Mouse (Mus musculus) CH12F3 (cell line): ENCODE measurements around the gene Sox6.
"Not testable (repeated sequence)": the region's sequence is repeated elsewhere in the genome, so short reads cannot be mapped to it uniquely, and the experiment has no call there.

Experiments
- in situ Hi-C: fragments of 300-500 bp; cut with MboI; formaldehyde crosslinking; loops from 2 replicates; pipeline ENCODE4 v1.14.3; 2020; ENCODE audit warnings: low sequenced_read_pairs

The Sox6 gene

DNA sequence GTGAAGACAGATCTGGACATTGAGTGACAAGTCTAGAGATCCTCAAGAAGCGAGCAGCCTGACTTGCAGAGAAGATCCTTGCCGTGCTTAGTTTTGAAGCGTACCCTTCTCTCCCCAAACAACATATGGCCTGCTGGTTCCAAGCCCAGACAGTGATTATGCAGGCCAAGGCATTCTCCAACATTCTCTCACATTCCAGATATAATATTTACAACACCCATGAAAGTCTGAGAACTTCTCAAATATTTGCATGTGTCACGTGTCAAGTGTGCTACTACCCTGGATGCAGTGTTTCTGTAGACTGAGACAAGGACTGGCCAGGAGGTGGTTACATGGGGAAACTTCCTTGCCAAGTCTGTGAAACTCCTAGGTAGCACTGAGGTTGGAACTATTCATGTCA is 367.3 kb downstream of the Sox6 start:
- in situ Hi-C loops: no loop called here

DNA sequence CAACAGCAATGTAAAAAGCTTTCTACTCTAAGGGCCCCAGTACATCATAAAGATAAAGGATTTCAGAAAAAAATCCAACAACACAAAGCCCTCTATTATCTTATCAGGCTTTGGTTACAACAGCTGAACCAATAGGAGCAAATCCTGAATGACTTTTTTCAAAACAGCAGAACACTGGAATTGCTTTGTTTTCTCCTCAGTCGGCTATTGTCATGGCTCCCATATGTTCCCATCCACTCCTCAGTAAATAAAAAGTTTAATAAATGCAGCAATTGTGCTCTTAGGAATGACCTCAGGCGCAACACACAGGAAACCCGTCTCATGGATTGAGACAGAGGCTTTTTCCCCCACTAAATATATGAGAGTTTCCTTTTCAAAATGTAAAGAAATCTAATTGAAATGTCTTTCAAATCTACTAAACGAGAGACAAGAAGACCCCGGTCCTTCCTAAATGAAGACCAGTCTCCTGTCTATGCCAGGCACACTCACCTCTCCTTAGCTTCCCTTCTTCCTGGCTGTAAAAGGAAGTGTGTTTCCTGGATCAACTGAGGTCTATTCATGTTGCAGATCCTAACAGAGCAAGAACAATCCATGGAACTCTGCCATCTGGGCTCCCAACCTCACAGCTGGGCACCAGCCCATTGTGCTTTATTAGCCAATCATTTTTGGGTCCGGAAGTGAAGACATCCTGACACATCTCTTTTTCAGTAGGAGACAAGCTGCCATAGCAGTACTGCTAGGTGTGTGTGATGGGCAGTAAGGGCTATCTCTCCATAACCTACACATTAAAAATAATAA is 369.2 kb downstream of the Sox6 start:
- in situ Hi-C loops: no loop called here

DNA sequence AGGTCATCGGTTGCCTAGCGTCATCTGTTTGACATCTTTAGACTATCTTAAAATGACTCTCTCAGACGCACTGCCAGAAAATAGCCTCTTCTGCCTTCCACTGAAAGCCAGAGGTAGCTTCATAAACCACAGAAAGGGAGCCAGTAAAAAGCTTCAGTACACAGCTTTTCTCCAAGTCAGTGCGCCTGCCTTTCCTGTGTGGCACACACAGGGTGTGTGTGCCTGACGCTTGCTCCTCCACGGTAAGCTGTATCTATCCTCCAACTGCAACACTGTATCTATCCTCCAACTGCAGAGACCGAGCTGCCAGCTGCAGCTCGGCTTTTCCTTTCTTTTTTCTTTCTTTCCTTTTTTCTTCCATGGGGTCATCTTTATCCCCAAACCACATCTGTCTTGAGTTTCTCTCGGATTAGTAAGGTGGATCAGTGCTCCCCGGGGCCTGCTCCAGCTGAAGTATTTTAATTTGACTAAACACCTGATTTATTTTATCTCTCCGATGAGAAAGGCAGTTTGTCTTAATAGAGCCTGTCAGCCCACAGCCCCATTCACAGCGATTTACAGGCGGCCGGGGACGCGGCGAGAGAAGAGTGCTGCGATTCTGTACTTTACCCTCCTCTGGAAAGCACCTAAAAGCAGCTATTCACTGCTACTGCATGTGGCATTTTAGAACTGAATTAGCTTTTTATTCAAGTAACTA is 371.8 kb downstream of the Sox6 start:
- in situ Hi-C loops: no loop called here

DNA sequence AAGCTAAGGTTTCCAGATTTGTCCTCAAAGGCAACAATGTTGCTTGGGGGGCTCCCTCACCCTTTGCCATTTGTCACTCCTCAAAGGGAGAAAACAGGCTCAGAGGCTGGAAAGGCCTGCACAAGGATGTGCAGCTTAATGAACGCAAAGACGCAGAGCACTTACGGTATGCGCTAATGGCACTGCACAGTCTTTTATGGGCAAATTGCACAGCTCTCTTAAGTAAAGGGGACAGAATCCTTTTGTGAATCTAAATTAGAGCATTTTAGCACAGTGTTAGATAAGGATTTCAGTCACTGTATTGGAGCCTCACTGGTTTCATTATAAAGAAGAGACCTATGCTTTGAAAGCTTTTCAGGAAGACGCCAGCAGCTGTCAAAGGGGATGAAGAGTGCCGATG is 375.2 kb downstream of the Sox6 start:
- in situ Hi-C loops: no loop called here

DNA sequence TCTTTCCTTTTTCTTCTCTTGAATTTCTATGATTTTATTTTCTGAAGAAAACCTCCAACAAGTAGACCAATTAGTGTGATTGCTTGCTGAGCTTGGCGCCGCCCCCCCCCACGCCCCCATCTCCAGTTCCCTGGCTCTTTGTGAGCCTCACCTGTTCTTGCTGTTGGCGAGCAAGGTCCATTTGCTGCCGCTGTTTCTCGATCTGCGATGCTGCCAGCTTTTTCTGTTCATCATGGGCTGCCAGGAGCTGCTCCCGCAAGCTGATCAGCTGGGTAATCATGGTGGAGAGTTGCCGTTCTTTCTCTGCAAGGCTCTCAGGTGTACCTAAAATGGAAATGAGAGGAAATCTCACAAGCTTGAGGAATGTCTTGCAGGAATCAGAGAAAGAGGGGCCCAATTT is 376.5 kb downstream of the Sox6 start:
- in situ Hi-C loops: no loop called here

DNA sequence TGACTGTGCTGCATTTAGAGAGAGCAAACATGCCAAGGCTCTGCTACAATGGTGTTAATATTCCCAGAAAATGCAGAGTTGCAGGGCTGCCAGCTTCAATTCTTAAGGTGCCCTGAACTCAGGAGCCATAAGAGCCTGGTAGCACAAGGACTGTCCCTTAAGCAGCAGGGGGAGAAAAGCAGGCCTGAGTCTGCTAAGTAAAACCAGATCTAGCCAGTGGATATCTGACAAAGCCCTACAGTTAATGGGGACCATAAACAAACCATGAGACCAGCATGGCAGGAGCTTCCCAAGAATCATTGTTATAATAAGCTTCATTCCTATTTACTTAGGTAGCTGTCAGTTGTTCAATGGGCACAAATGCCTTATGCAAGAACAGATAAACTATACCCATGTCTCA is 391.9 kb downstream of the Sox6 start:
- in situ Hi-C loops: no loop called here

DNA sequence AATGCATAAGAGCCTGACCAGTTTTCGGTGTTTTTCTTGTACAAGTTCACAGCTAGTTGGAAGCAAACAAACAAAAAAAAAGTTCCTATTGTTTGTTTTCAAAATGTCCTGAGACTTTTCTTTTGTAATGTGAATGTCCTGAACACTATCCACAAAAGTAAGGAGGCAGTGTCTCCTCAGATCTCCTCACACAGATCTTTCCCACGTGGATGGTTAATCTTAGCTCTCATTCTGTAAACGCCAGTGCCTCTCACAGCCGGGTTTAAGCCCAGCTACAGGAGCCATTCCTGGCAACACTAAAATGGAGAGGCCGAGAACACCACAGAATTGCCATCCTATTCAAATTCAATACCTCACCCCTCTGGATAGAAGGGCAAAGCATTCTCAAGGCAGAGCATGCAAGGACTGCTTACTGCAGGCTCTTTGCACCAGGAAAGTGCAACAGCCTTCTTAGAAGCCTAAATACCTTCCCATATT is 392.6 kb downstream of the Sox6 start:
- in situ Hi-C loops: no loop called here

DNA sequence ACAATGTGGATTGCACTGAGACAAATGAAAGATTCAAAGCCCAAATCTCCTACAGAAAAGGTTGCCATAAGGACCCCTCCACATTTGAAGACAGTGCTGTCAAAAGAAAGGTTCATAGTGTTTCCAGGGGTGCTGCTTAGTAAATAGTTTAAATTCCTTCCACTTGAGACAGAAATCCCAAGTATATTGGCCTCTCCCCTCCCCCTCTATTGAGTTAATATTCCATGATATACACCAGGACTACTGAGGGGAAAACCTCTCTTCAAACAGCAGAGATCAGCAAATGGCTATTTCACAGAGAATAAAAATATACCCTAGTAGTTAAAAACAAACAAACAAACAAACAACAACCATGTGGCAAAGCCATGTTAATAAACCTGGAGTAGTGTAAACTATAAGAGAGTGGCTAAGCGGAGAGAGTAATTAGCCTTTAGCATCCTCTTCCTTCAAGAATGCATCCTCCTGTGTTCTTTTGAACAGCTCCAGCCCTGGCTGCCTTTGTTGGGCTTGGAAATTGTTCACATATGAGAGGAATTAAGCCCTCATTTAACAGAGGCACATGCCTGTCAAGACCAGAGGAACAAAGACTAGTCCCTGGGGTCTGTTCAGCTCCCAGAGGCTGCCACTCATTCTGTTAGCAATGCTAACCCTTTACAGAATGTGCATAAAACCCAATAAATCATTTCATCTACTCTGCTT is 393.2 kb downstream of the Sox6 start:
- in situ Hi-C loops: no loop called here

DNA sequence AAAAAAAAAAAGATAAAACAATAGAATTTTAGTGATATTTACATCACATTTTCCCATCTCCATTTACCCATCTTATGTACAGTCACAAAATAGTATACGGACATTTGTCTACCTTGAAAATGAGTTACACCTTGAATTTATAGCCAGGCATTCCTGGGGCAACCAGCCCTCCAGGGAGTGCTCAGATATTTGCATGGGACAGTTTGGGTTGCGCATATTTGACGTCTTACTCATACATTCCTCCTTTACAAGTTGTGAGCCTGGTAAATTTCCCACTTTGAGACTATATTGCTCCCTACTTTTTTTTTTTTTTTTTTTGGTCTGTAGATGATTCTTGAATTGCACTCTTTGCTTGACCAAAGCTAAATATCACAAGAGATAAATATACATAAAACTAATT is 407.9 kb downstream of the Sox6 start:
- in situ Hi-C loops: no loop called here

DNA sequence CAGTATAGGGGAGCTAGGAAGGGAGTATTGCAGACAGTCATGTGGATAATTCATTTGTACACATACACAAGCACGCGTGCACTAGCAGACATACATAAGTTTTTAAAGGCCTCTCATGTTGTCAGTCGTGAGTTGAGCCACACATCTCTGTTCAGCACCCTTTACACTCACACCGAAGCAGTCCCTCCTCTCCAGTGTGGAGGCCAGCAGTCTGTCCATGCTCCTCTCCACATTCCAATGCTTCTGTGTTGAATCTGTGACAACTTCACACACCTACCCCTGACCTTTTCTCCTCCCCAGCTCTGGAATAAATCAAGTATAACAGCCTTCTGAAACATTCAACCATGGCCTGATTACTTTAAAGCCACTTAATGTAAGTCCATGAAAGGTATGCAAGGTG is 408.3 kb downstream of the Sox6 start:
- in situ Hi-C loops: no loop called here

DNA sequence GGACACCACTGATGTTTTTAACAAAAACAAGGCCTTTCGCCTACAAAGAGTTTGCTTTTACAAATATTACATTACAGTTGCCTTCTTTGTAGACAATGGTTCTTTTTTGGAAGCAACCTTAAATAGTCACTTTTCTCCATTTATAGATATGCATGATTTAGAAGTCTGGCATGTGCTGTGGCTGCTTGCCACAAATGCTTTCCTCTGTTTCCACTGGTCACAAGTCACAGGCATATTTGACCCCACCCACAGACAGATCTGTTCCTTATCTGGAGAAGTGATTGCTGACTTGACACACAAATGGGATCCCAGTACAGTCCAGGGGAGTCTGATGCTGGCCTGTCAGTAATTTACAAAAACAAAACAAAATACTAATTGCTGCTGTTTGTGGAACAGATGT is 409.8 kb downstream of the Sox6 start:
- in situ Hi-C loops: no loop called here

DNA sequence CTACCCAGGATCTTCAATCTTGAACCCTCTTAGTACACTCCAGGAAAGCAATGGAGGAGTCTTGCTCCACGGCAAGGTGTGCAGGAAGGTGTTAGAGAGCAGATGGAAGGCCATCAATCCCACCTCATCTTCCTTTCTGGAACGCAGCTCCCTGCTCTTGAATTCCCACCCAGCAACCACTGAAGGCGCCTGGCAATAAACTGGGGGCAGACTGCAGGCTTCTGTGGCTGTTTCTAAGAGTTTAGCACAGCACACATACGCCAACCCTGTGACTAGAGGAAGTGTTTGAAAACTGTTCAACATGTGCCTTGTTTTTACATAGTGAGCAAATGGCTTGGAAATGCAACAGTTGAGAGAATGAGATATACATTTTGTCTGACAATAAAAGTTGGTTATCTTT is 412.6 kb downstream of the Sox6 start:
- in situ Hi-C loops: no loop called here

DNA sequence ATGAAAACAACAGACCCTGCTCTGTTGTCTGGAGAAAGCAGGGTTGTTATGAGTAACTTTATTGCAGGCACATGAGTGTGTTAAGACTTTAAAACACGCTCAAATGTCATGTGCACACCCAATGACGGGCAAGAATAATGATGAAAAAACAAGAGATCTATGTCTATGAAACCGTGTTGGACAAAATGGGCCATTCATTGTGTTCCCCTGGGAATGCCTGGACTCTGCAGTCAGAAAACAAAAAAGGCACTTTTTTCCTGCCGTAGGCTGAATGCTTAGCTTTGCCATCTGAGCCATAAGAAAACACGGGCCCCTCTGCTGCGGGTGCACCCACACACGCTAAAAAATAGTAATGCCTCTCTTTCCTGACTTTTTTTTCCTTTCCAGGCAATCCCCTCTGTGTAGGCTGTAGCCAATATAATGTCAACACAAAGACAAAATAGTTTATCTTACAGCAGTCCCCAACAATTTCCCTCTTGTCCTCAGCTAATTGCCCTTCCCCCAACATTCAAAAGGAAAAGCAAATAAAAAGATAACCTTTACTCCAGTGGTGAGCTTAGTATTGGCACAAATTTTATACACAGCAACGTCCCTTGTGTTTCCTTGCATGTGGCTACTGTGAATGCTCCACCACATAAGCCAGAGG is 413.6 kb downstream of the Sox6 start:
- in situ Hi-C loops: no loop called here

DNA sequence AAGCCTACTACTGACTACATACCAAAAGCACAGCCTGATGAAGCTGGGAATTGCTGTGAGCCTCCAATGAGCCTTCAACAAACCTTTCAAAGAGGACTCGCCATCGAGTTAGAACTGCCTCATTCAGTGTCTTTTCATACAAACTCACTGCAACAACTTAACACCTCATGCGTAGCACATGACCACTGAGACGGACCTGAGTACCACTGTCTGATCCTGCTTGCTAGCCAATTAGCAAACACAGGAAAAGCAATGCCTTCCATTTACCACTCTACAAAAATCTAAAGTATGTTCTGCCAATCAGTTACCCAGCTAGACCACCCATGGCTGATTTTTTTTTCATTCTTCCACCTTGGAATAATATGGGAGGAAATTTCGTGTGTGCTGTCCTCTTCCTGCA is 414.1 kb downstream of the Sox6 start:
- in situ Hi-C loops: no loop called here

DNA sequence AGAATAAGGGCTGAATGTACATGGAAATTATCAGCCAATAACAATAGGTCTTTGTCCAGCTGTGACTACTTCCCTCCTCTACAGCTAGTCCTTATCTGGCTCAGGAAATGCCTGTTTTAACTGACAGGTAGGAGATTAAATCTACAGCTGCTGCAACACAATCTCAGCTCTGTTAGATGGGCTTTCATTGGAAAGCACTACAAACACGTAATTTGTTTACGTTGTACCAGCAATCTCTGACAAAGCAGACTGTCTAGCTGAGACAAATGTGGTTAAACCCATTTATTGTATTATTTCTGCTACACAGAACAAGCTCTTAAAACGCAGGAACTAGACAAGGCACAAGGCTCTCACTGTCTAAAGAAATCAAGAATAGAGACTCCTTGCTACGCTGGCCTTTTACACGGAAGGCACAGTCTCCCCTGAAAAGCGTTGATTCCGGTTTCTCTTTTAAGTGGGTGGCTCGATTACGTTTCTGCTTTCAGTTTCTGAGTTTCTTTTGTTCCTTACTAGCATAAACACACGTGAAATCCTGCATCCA is 422.8 kb downstream of the Sox6 start:
- in situ Hi-C loops: no loop called here

DNA sequence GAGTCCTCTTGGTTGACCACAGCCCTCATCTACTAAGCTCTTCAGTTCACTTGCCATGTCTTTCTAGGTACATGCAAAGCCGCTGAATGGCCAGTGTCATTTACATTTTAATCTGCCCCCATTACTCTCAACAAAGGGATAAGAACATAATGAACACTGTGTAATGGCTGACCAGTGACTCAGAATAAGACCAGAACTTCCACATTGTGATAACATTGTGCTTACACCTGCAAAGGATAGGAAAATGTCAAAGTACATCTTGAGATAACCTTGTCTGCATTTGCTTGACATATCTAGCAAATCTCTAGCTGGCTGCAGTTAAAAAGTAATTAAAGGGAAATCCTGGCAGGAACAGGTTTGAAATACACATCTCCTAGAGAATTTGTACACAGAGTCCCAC is 431.1 kb downstream of the Sox6 start:
- in situ Hi-C loops: no loop called here

DNA sequence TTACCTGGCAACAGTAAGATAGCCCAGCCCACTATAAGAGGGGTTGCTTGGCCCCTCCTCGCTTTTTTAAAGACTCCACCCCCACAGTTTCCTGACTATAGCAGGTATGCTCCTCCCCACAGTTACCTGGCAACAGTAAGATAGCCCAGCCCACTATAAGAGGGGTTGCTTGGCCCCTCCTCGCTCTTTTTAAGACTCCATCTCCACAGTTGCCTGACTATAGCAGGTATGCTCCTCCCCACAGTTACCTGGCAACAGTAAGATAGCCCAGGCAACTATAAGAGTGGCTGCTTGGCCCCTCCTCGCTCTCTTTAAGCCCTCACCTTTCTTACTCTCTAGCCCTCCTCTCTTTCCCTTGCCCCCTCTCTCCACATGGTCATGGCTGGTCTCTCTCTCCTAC is 432.5 kb downstream of the Sox6 start:
- in situ Hi-C loops: not testable (repeated sequence)

DNA sequence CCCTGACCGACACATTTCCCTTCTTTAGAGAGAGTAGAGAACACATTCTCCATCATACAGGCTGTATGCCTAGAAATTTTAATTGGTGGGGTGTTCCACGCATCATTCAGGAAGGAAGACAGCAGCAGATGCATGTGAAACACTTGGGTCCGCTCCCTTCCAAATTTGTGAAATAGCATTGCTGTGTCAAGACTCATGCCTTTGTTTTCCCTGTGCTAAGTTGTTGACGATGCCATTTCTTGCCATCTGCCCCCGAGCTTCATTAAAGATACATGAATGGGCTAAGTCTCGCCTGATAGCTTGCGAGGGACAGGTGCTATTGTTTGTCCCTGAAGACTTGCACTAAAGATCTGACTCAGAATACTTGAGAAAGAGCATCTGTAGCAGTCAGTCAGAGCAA is 433.7 kb downstream of the Sox6 start:
- in situ Hi-C loops: no loop called here

DNA sequence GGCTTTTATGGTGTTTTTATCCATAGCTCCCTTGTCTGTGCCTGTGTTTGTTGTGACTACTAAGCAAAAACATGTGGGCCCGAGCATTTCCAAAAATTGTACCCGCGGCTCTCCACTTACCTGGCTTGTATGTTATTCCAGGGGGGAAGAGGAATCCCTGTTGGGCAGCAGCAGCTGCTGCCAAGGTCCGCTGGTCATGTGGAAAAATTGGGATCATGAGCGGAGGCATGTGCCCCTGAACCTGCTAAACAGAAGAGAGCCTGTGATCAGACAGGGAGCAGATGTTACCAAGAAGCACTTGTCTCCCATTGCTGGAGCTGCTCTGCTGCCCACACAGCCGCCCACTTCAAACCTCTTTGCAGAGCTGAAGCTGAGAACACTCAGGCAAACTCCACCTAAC is 441.2 kb downstream of the Sox6 start:
- in situ Hi-C loops: no loop called here

DNA sequence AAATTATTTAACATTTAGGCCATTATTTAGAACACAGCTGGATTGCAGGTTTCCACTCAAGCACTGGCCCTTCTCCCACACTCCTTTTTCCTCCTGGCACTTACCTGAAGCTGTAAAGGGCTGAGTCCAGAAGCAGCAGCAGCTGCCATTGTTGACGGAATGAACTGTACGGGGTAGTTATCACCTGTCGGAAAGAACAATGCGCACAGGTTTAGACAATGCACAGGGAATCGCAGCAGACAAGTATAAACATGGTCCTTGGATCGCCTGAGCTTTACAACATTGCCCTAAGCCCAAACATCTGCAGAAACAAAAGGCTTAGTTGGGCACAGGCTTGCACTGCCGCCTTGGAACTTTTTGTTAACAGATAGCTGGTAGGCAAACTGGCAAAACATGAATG is 458.1 kb downstream of the Sox6 start:
- in situ Hi-C loops: no loop called here

DNA sequence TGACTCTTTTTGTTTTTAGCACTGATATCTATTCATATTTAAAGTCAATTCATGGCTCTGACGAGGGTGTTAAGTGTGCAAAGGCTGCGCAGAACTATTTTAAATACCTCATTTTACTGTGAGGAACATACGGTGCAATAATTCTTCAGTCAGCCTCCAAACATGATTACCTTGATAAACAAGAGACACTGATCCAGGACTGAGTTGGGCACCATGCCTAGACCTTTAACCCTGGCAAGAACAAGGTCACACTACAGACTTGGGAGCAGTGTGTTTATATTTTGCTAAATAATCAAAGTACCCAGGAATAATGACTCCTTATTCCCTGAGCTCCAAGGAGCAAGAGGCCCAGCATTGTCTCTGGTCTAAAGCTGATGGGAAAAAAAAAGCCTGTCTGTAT is 458.8 kb downstream of the Sox6 start:
- in situ Hi-C loops: no loop called here
